ENCODE assay signal across 20 mouse cellular contexts in genomic region chr2:147359716-147360115, GRCm38 (mm10). TPM values are rescaled to one million over a fixed set of nuclear protein-coding genes. Genes with fewer than 3 reads are reported as not detected.
DNase-seq lines count a peak whose midpoint lies in the region; ATAC-seq lines count a peak whose summit lies in the region.
"Had no signal": no experiment of that assay in that cellular context is flagged by ENCODE, and none has a peak within 500 bp of the region (broad histone marks: within the 10 kb centered on the region; RNA-seq: fewer than 3 reads in every experiment).

No protein-coding gene starts in this region.

- no peak overlapping the region for H3K4me2 ChIP-seq in limb, embryonic 11.5 days (ENCODE audit: low read depth, severe bottlenecking)
- H3K4me2 ChIP-seq: forebrain, embryonic 15.5 days; heart, embryonic 13.5 days; hindbrain, embryonic 14.5 days had no signal

- H3K27ac ChIP-seq in limb, embryonic 11.5 days (replicated peaks; ENCODE audit: low read depth, low read length): no peak overlapping the region
- H3K27ac ChIP-seq in limb, embryonic 10.5 days: no peak overlapping the region
- H3K27ac ChIP-seq: forebrain, embryonic 15.5 days; heart, adult 2 months; heart, embryonic 13.5 days; hindbrain, embryonic 14.5 days had no signal

- no peaks in the 10 kb centered on the region for H3K4me1 ChIP-seq in limb, embryonic 11.5 days (ENCODE audit: control insufficient read depth, insufficient read depth, low read length)
- H3K4me1 ChIP-seq in limb, embryonic 10.5 days: peaks cover 3% of the 10 kb centered on the region
- H3K4me1 ChIP-seq: forebrain, embryonic 15.5 days had no signal

- H3K36me3 ChIP-seq in limb, embryonic 11.5 days (ENCODE audit: control insufficient read depth, insufficient read depth, low read length): no peaks in the 10 kb centered on the region
- H3K36me3 ChIP-seq in limb, embryonic 10.5 days: no peaks in the 10 kb centered on the region
- H3K36me3 ChIP-seq: forebrain, embryonic 15.5 days; G1E; heart, embryonic 13.5 days had no signal

- H3K27me3 ChIP-seq in limb, embryonic 11.5 days (ENCODE audit: control insufficient read depth, insufficient read depth, low read length): peaks cover 78% of the 10 kb centered on the region
- peaks cover 100% of the 10 kb centered on the region for H3K27me3 ChIP-seq in limb, embryonic 10.5 days (ENCODE audit: low read depth, poor library complexity, severe bottlenecking)

- peak; percentile 69 for DNase-seq in embryo, embryonic 10 days (ENCODE audit: low spot score)
- DNase-seq in embryo, embryonic 9.5 days (ENCODE audit: extremely low spot score): no peak
- peak; percentile 29 for DNase-seq in limb, embryonic 11.5 days (ENCODE audit: low spot score)
- no peak for DNase-seq in limb, embryonic 10.5 days (ENCODE audit: low spot score)
- peak; percentile 58 for DNase-seq in embryo, embryonic 10.5 days (ENCODE audit: low spot score)
- peak; percentile 13 for DNase-seq in retina, embryonic 14.5 days (ENCODE audit: low spot score)
- DNase-seq in frontal cortex, postnatal 14 days (ENCODE audit: low spot score in 2 of 2): no peak
- DNase-seq: adrenal gland, adult 8-10 months; adrenal gland, postnatal 36 days; B cell, adult 2 months; cerebellum, adult 2 months; gastrocnemius, postnatal 10 days; heart, adult 2 months; heart, postnatal 36 days had no signal

- no peak overlapping the region for H3K9ac ChIP-seq in limb, embryonic 11.5 days (ENCODE audit: low read length)
- H3K9ac ChIP-seq: forebrain, embryonic 15.5 days; heart, embryonic 13.5 days; hindbrain, embryonic 14.5 days had no signal

- ATAC-seq in limb, embryonic 11.5 days (ENCODE audit: insufficient number of reproducible peaks, low FRiP score, low TSS enrichment, low read depth): no peak
- ATAC-seq: CD4-positive, CD25-positive, alpha-beta regulatory T cell, adult 4 months; forebrain, embryonic 15.5 days had no signal

- H3K4me3 ChIP-seq in limb, embryonic 11.5 days (ENCODE audit: low read depth, low read length): no peak overlapping the region
- H3K4me3 ChIP-seq in limb, embryonic 10.5 days: no peak overlapping the region
- H3K4me3 ChIP-seq: forebrain, embryonic 15.5 days; heart, adult 2 months; heart, embryonic 13.5 days had no signal

- 1% methylated on average over 4 of the region's 4 CpGs for WGBS in limb, embryonic 11.5 days
- under 1% methylated on average over 4 of the region's 4 CpGs for WGBS in limb, embryonic 10.5 days

- no peaks in the 10 kb centered on the region for H3K9me3 ChIP-seq in limb, embryonic 11.5 days (ENCODE audit: control insufficient read depth, low read length)
- no peaks in the 10 kb centered on the region for H3K9me3 ChIP-seq in limb, embryonic 10.5 days (replicated peaks)
- H3K9me3 ChIP-seq: forebrain, embryonic 15.5 days; heart, embryonic 13.5 days had no signal

RNA-seq across cellular contexts. Expression of gene Pax1, which starts 2.0 kb away (rescaled TPM):
- 7.4 and 7.6 TPM in 2 replicates for polyA plus RNA-seq in limb, embryonic 11.5 days (2014; fragmentation: Nextera tagmentation; extraction: Ambion mirVana)
- polyA plus RNA-seq in limb, embryonic 10.5 days (2016; fragmentation: Nextera tagmentation; extraction: Ambion mirVana): 2.5 and 10.8 TPM in 2 replicates
- polyA plus RNA-seq: CD4-positive, CD25-positive, alpha-beta regulatory T cell, adult 4 months; forebrain, embryonic 15.5 days; G1E; heart, postnatal 0 days; hindbrain, embryonic 14.5 days had no signal

Comparison
In these comparisons a context has a peak if more than half of its experiments do, and no peak if none do; other contexts are left out.
1. DNase-seq: peak in embryo, embryonic 10 days (single experiment), limb, embryonic 11.5 days (single experiment), embryo, embryonic 10.5 days (single experiment) and retina, embryonic 14.5 days (single experiment); none in embryo, embryonic 9.5 days (single experiment), limb, embryonic 10.5 days (single experiment) and frontal cortex, postnatal 14 days (0 of 2).